ENCODE assay signal across 11 mouse cellular contexts in the genomic region with DNA sequence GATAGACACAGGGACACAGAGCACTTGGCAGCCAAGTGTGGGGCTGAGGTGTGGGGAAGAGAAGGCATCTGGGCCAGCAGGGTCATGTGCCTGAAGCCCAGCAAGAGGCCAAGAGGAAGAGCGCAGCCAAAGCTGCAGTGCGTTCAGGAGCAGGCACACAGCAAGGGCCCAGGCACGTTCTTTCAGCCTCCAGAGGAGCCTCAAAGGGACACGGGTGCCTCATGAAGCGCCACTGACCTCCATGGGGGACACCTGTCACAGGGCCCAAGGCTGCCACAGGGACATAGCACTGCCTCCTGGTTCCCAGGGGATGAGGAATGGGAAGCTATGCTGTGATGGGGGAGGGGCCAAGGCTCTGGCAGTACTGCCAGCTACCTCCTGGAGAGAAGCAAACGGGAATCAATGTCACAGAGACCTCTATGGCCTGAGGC.
DNase-seq lines count a peak whose midpoint lies in the region; ATAC-seq lines count a peak whose summit lies in the region.
"Had no signal": no experiment of that assay in that cellular context is flagged by ENCODE, and none has a peak within 500 bp of the region (broad histone marks: within the 10 kb centered on the region; RNA-seq: fewer than 3 reads in every experiment).

No protein-coding gene starts in this region.

- H3K4me2 ChIP-seq in forebrain, embryonic 13.5 days = no peak overlapping the region
- H3K4me2 ChIP-seq in forebrain, embryonic 11.5 days (ENCODE audit: low read depth, low read length, severe bottlenecking) = no peak overlapping the region

- H3K4me3 ChIP-seq in forebrain, embryonic 13.5 days = no peak overlapping the region
- H3K4me3 ChIP-seq in forebrain, embryonic 11.5 days (ENCODE audit: low read depth, low read length) = no peak overlapping the region
- H3K4me3 ChIP-seq: erythroblast, embryonic 14.5 days; myocyte had no signal

- H3K4me1 ChIP-seq in forebrain, embryonic 13.5 days = peaks cover 36% of the 10 kb centered on the region
- H3K4me1 ChIP-seq in forebrain, embryonic 11.5 days (replicated peaks; ENCODE audit: control insufficient read depth, insufficient read depth, low read length) = peaks cover 21% of the 10 kb centered on the region; the same call in 1 of the 2 replicates

- 0 out of 2 replicates have a peak, but pooled peaks cover under 1% of the 10 kb centered on the region for H3K36me3 ChIP-seq in forebrain, embryonic 13.5 days (ENCODE audit: poor library complexity, severe bottlenecking)
- H3K36me3 ChIP-seq in forebrain, embryonic 11.5 days (ENCODE audit: control insufficient read depth, insufficient read depth, low read length) = no peaks in the 10 kb centered on the region

- no peak for DNase-seq in forebrain, embryonic 11.5 days (ENCODE audit: low spot score)
- peak; percentile 82 for DNase-seq in ZHBTc4 (ENCODE audit: low read depth, low spot score)
- DNase-seq in cerebellum, adult 9-10 months = peak; percentile 36
- peak; percentile 17 for DNase-seq in heart, postnatal 4 days
- no peak for DNase-seq in left cerebral cortex, postnatal 14 days (ENCODE audit: low spot score in 2 of 2)
- no peak for DNase-seq in thymus, postnatal 14 days
- DNase-seq: lung, postnatal 4 days had no signal

- intact Hi-C loops in left cerebral cortex, postnatal 14 days (cut with DNase I) = no loop called here

- no peaks in the 10 kb centered on the region for H3K27me3 ChIP-seq in forebrain, embryonic 13.5 days
- no peaks in the 10 kb centered on the region; the same call in 1 of the 2 replicates for H3K27me3 ChIP-seq in forebrain, embryonic 11.5 days (ENCODE audit: control insufficient read depth, insufficient read depth, low read length)

- H3K27ac ChIP-seq in forebrain, embryonic 13.5 days = no peak overlapping the region
- H3K27ac ChIP-seq in forebrain, embryonic 11.5 days (ENCODE audit: low read depth, low read length) = no peak overlapping the region

- H3K9me3 ChIP-seq in forebrain, embryonic 13.5 days (replicated peaks) = no peaks in the 10 kb centered on the region
- no peaks in the 10 kb centered on the region for H3K9me3 ChIP-seq in forebrain, embryonic 11.5 days (ENCODE audit: control insufficient read depth, low read length)

- 42% methylated on average over 6 of the region's 6 CpGs for WGBS in forebrain, embryonic 13.5 days
- WGBS in forebrain, embryonic 11.5 days = 39% methylated on average over 6 of the region's 6 CpGs

- ATAC-seq in forebrain, embryonic 13.5 days = peak; percentile 10; the same call in 1 of the 2 replicates
- ATAC-seq in forebrain, embryonic 11.5 days (replicated peaks; ENCODE audit: low FRiP score) = no peak
- no peak for ATAC-seq in monocyte, adult 5-6 weeks (replicated peaks; ENCODE audit: insufficient number of reproducible peaks, low FRiP score, low TSS enrichment, poor library complexity, severe bottlenecking)

- H3K9ac ChIP-seq in forebrain, embryonic 13.5 days = no peak overlapping the region
- no peak overlapping the region for H3K9ac ChIP-seq in forebrain, embryonic 11.5 days (ENCODE audit: low read length)

Comparison
In these comparisons a context has a peak if more than half of its experiments do, and no peak if none do; other contexts are left out.
1. DNase-seq: peak in ZHBTc4 (single experiment), cerebellum, adult 9-10 months (single experiment) and heart, postnatal 4 days (single experiment); none in forebrain, embryonic 11.5 days (single experiment), left cerebral cortex, postnatal 14 days (0 of 2) and thymus, postnatal 14 days (single experiment).